Mouse (Mus musculus): ENCODE measurements around the gene Slc51b. TPM values are rescaled to one million over a fixed set of nuclear protein-coding genes. Genes with fewer than 3 reads are reported as not detected.
A peak's percentile ranks its signal among the peaks of the same experiment; 100 is the strongest.

Slc51b gene
- polyA plus RNA-seq, 1 experiment: 13.6 TPM

- no peaks in the 10 kb centered on the region for H3K27me3 ChIP-seq (ENCODE audit: control insufficient read depth, insufficient read depth, low read length)
- H3K36me3 ChIP-seq (ENCODE audit: control insufficient read depth, insufficient read depth, low read length): no peaks in the 10 kb centered on the region
- no peak overlapping the region for H3K27ac ChIP-seq (ENCODE audit: insufficient read depth, low read depth, low read length)
- no peak overlapping the region for H3K4me3 ChIP-seq (ENCODE audit: low read depth, low read length)
- peaks cover 13% of the 10 kb centered on the region for H3K4me1 ChIP-seq (ENCODE audit: control insufficient read depth, insufficient read depth, insufficient read length, low read length)
- WGBS: 93% methylated on average over 5 of the region's 5 CpGs
- TF ChIP-seq POLR2A (IDR thresholded peaks at IDR 0.05; ENCODE audit: low read depth, low read length) (no peak), CTCF (IDR thresholded peaks at IDR 0.05; ENCODE audit: extremely low read depth, insufficient read length, insufficient replicate concordance, low read depth, low read length) (no peak)
Observed at GRCm38 (mm10) chr9:65430921-65431320, 8.2 kb upstream of the Slc51b start.

- Histone ChIP-seq H3K27ac (ENCODE audit: insufficient read depth, low read depth, low read length) (no peak overlapping the region), H3K27me3 (ENCODE audit: control insufficient read depth, insufficient read depth, low read length) (no peaks in the 10 kb centered on the region), H3K4me3 (ENCODE audit: low read depth, low read length) (no peak overlapping the region), H3K4me1 (ENCODE audit: control insufficient read depth, insufficient read depth, insufficient read length, low read length) (peaks cover 13% of the 10 kb centered on the region), H3K36me3 (ENCODE audit: control insufficient read depth, insufficient read depth, low read length) (no peaks in the 10 kb centered on the region)
- no peak for TF ChIP-seq CTCF (IDR thresholded peaks at IDR 0.05; ENCODE audit: extremely low read depth, insufficient read length, insufficient replicate concordance, low read depth, low read length)
- no peak for TF ChIP-seq POLR2A (IDR thresholded peaks at IDR 0.05; ENCODE audit: low read depth, low read length)
Observed at GRCm38 (mm10) chr9:65430401-65430800, 7.6 kb upstream of the Slc51b start.

GRCm38 (mm10) chr9:65428003-65428402 is 5.2 kb upstream of the Slc51b start:
- H3K4me1 ChIP-seq (ENCODE audit: control insufficient read depth, insufficient read depth, insufficient read length, low read length): peaks cover 25% of the 10 kb centered on the region
- H3K36me3 ChIP-seq (ENCODE audit: control insufficient read depth, insufficient read depth, low read length): no peaks in the 10 kb centered on the region
- no peak overlapping the region for H3K4me3 ChIP-seq (ENCODE audit: low read depth, low read length)
- TF ChIP-seq POLR2A (IDR thresholded peaks at IDR 0.05; ENCODE audit: low read depth, low read length) (no peak), CTCF (IDR thresholded peaks at IDR 0.05; ENCODE audit: extremely low read depth, insufficient read length, insufficient replicate concordance, low read depth, low read length) (no peak)
- WGBS: 73% methylated on average over 5 of the region's 5 CpGs
- H3K27ac ChIP-seq (ENCODE audit: insufficient read depth, low read depth, low read length): peak overlapping the region; percentile 99
- H3K27me3 ChIP-seq (ENCODE audit: control insufficient read depth, insufficient read depth, low read length): no peaks in the 10 kb centered on the region

GRCm38 (mm10) chr9:65427511-65427910 is 4.8 kb upstream of the Slc51b start:
- 22% methylated on average over 2 of the region's 2 CpGs for WGBS
- H3K4me3 ChIP-seq (ENCODE audit: low read depth, low read length): no peak overlapping the region
- TF ChIP-seq CTCF (IDR thresholded peaks at IDR 0.05; ENCODE audit: extremely low read depth, insufficient read length, insufficient replicate concordance, low read depth, low read length) (no peak), POLR2A (IDR thresholded peaks at IDR 0.05; ENCODE audit: low read depth, low read length) (no peak)
- no peaks in the 10 kb centered on the region for H3K36me3 ChIP-seq (ENCODE audit: control insufficient read depth, insufficient read depth, low read length)
- H3K27ac ChIP-seq (ENCODE audit: insufficient read depth, low read depth, low read length): peak overlapping the region; percentile 99
- no peaks in the 10 kb centered on the region for H3K27me3 ChIP-seq (ENCODE audit: control insufficient read depth, insufficient read depth, low read length)
- peaks cover 25% of the 10 kb centered on the region for H3K4me1 ChIP-seq (ENCODE audit: control insufficient read depth, insufficient read depth, insufficient read length, low read length)

GRCm38 (mm10) chr9:65424393-65424792 is 1.6 kb upstream of the Slc51b start:
- 6% methylated on average over 3 of the region's 3 CpGs for WGBS
- Histone ChIP-seq H3K4me1 (ENCODE audit: control insufficient read depth, insufficient read depth, insufficient read length, low read length) (peaks cover 23% of the 10 kb centered on the region; the same call in 1 of the 2 replicates), H3K36me3 (ENCODE audit: control insufficient read depth, insufficient read depth, low read length) (no peaks in the 10 kb centered on the region; the same call in 1 of the 2 replicates), H3K4me3 (ENCODE audit: low read depth, low read length) (no peak overlapping the region), H3K27ac (ENCODE audit: insufficient read depth, low read depth, low read length) (peak overlapping the region; percentile 88), H3K27me3 (ENCODE audit: control insufficient read depth, insufficient read depth, low read length) (no peaks in the 10 kb centered on the region)
- TF ChIP-seq POLR2A (IDR thresholded peaks at IDR 0.05; ENCODE audit: low read depth, low read length): no peak
- no peak for TF ChIP-seq CTCF (IDR thresholded peaks at IDR 0.05; ENCODE audit: extremely low read depth, insufficient read length, insufficient replicate concordance, low read depth, low read length)

GRCm38 (mm10) chr9:65419633-65420032 is 3.1 kb downstream of the Slc51b start:
- WGBS: 84% methylated on average over 3 of the region's 3 CpGs
- no peak for TF ChIP-seq POLR2A (IDR thresholded peaks at IDR 0.05; ENCODE audit: low read depth, low read length)
- TF ChIP-seq CTCF (IDR thresholded peaks at IDR 0.05; ENCODE audit: extremely low read depth, insufficient read length, insufficient replicate concordance, low read depth, low read length): peak; percentile 32; the same call in 1 of the 2 replicates
- peak overlapping the region; percentile 25; the same call in 1 of the 2 replicates for H3K4me3 ChIP-seq (ENCODE audit: low read depth, low read length)
- peaks cover 15% of the 10 kb centered on the region; the same call in 1 of the 2 replicates for H3K4me1 ChIP-seq (ENCODE audit: control insufficient read depth, insufficient read depth, insufficient read length, low read length)
- no peak overlapping the region for H3K27ac ChIP-seq (ENCODE audit: insufficient read depth, low read depth, low read length)
- peaks cover 15% of the 10 kb centered on the region for H3K36me3 ChIP-seq (ENCODE audit: control insufficient read depth, insufficient read depth, low read length)
- no peaks in the 10 kb centered on the region for H3K27me3 ChIP-seq (ENCODE audit: control insufficient read depth, insufficient read depth, low read length)

- Histone ChIP-seq H3K4me3 (ENCODE audit: low read depth, low read length) (no peak overlapping the region), H3K4me1 (ENCODE audit: control insufficient read depth, insufficient read depth, insufficient read length, low read length) (peaks cover 5% of the 10 kb centered on the region; the same call in 1 of the 2 replicates), H3K27me3 (ENCODE audit: control insufficient read depth, insufficient read depth, low read length) (no peaks in the 10 kb centered on the region), H3K27ac (ENCODE audit: insufficient read depth, low read depth, low read length) (no peak overlapping the region), H3K36me3 (ENCODE audit: control insufficient read depth, insufficient read depth, low read length) (peaks cover 29% of the 10 kb centered on the region)
- WGBS: 75% methylated on average over 3 of the region's 3 CpGs
- TF ChIP-seq POLR2A (IDR thresholded peaks at IDR 0.05; ENCODE audit: low read depth, low read length) (no peak), CTCF (IDR thresholded peaks at IDR 0.05; ENCODE audit: extremely low read depth, insufficient read length, insufficient replicate concordance, low read depth, low read length) (no peak)
Observed at GRCm38 (mm10) chr9:65417738-65418137, 5.0 kb downstream of the Slc51b start.
